Mouse (Mus musculus): ENCODE data around the gene Gtdc1. TPM values are rescaled to one million over a fixed set of nuclear protein-coding genes. Genes with fewer than 3 reads are reported as not detected.

Gtdc1 gene
- 11.4 and 12.3 TPM in 2 replicates for polyA plus RNA-seq (2014; fragmentation: Nextera tagmentation; extraction: Ambion mirVana)

- Histone ChIP-seq H3K9me3 (ENCODE audit: control insufficient read depth, low read length) (no peaks in the 10 kb centered on the region), H3K27ac (ENCODE audit: low read depth) (peak within 1 kb of the TSS; percentile 96), H3K27me3 (replicated peaks; ENCODE audit: control insufficient read depth, insufficient read depth, low read length) (no peaks in the 10 kb centered on the region), H3K4me3 (ENCODE audit: low read depth, low read length) (peak within 1 kb of the TSS; percentile 73), H3K4me2 (ENCODE audit: low read length) (peak within 1 kb of the TSS; percentile 75), H3K9ac (ENCODE audit: low read length) (peak within 1 kb of the TSS; percentile 77), H3K36me3 (ENCODE audit: control insufficient read depth, insufficient read depth, low read length) (no peaks in the 10 kb centered on the region), H3K4me1 (replicated peaks; ENCODE audit: control insufficient read depth, insufficient read depth, low read length) (peaks cover 6% of the 10 kb centered on the region)
- WGBS, result 0% methylated on average over 25 of the region's 27 CpGs
- ATAC-seq (replicated peaks; ENCODE audit: low FRiP score, low TSS enrichment, low read depth), result peak; percentile 78
- no peak for DNase-seq (ENCODE audit: low spot score)
Observed at GRCm38 (mm10) chr2:44927482-44927811, at the start of gene Gtdc1. TSS of gene Gtdc1 (minus strand) at chr2:44927657.

- no peaks in the 10 kb centered on the region for H3K36me3 ChIP-seq (ENCODE audit: control insufficient read depth, insufficient read depth, low read length)
- no peak overlapping the region for H3K4me3 ChIP-seq (ENCODE audit: low read depth, low read length)
- no peak overlapping the region for H3K9ac ChIP-seq (ENCODE audit: low read length)
- H3K9me3 ChIP-seq (ENCODE audit: control insufficient read depth, low read length), result no peaks in the 10 kb centered on the region
- DNase-seq (ENCODE audit: low spot score) (no peak), ATAC-seq (replicated peaks; ENCODE audit: low FRiP score, low TSS enrichment, low read depth) (no peak)
- H3K27ac ChIP-seq (ENCODE audit: low read depth), result no peak overlapping the region
- 64% methylated on average over 3 of the region's 3 CpGs for WGBS
- H3K4me1 ChIP-seq (replicated peaks; ENCODE audit: control insufficient read depth, insufficient read depth, low read length), result peaks cover 11% of the 10 kb centered on the region
- no peak overlapping the region for H3K4me2 ChIP-seq (ENCODE audit: low read length)
- H3K27me3 ChIP-seq (replicated peaks; ENCODE audit: control insufficient read depth, insufficient read depth, low read length), result no peaks in the 10 kb centered on the region
Observed at GRCm38 (mm10) chr2:44977051-44977450, 49.6 kb upstream of the Gtdc1 start.

GRCm38 (mm10) chr2:44976484-44976883, 49.0 kb upstream of the Gtdc1 start:
- Histone ChIP-seq H3K4me2 (ENCODE audit: low read length) (no peak overlapping the region), H3K9ac (ENCODE audit: low read length) (no peak overlapping the region), H3K9me3 (ENCODE audit: control insufficient read depth, low read length) (no peaks in the 10 kb centered on the region), H3K27me3 (replicated peaks; ENCODE audit: control insufficient read depth, insufficient read depth, low read length) (no peaks in the 10 kb centered on the region), H3K27ac (ENCODE audit: low read depth) (no peak overlapping the region), H3K4me1 (replicated peaks; ENCODE audit: control insufficient read depth, insufficient read depth, low read length) (peaks cover 11% of the 10 kb centered on the region), H3K36me3 (ENCODE audit: control insufficient read depth, insufficient read depth, low read length) (no peaks in the 10 kb centered on the region), H3K4me3 (ENCODE audit: low read depth, low read length) (no peak overlapping the region)
- 46% methylated on average over 4 of the region's 4 CpGs for WGBS
- ATAC-seq (replicated peaks; ENCODE audit: low FRiP score, low TSS enrichment, low read depth) (no peak), DNase-seq (ENCODE audit: low spot score) (no peak)

- whole genome bisulfite sequencing, result 78% methylated on average over 6 of the region's 6 CpGs
- Histone ChIP-seq H3K27me3 (replicated peaks; ENCODE audit: control insufficient read depth, insufficient read depth, low read length) (no peaks in the 10 kb centered on the region), H3K9ac (ENCODE audit: low read length) (no peak overlapping the region), H3K36me3 (ENCODE audit: control insufficient read depth, insufficient read depth, low read length) (no peaks in the 10 kb centered on the region), H3K27ac (ENCODE audit: low read depth) (no peak overlapping the region), H3K4me2 (ENCODE audit: low read length) (no peak overlapping the region), H3K4me3 (ENCODE audit: low read depth, low read length) (no peak overlapping the region), H3K4me1 (replicated peaks; ENCODE audit: control insufficient read depth, insufficient read depth, low read length) (no peaks in the 10 kb centered on the region; the same call in 1 of the 2 replicates), H3K9me3 (ENCODE audit: control insufficient read depth, low read length) (no peaks in the 10 kb centered on the region)
- ATAC-seq (replicated peaks; ENCODE audit: low FRiP score, low TSS enrichment, low read depth) (no peak), DNase-seq (ENCODE audit: low spot score) (no peak)
Observed at GRCm38 (mm10) chr2:44973828-44974227, 46.4 kb upstream of the Gtdc1 start.

- no peaks in the 10 kb centered on the region for H3K27me3 ChIP-seq (replicated peaks; ENCODE audit: control insufficient read depth, insufficient read depth, low read length)
- WGBS, result 94% methylated on average over 6 of the region's 6 CpGs
- DNase-seq (ENCODE audit: low spot score), result no peak
Observed at GRCm38 (mm10) chr2:44970087-44970646, 42.7 kb upstream of the Gtdc1 start.

GRCm38 (mm10) chr2:44969640-44970039, 42.2 kb upstream of the Gtdc1 start:
- DNase-seq (ENCODE audit: low spot score), result no peak
- no peaks in the 10 kb centered on the region for H3K4me1 ChIP-seq (replicated peaks; ENCODE audit: control insufficient read depth, insufficient read depth, low read length)
- no peaks in the 10 kb centered on the region for H3K36me3 ChIP-seq (ENCODE audit: control insufficient read depth, insufficient read depth, low read length)
- no peaks in the 10 kb centered on the region for H3K27me3 ChIP-seq (replicated peaks; ENCODE audit: control insufficient read depth, insufficient read depth, low read length)
- ATAC-seq (replicated peaks; ENCODE audit: low FRiP score, low TSS enrichment, low read depth), result no peak
- no peak overlapping the region for H3K9ac ChIP-seq (ENCODE audit: low read length)
- no peak overlapping the region for H3K27ac ChIP-seq (ENCODE audit: low read depth)
- H3K9me3 ChIP-seq (ENCODE audit: control insufficient read depth, low read length), result no peaks in the 10 kb centered on the region
- no peak overlapping the region for H3K4me3 ChIP-seq (ENCODE audit: low read depth, low read length)
- no peak overlapping the region for H3K4me2 ChIP-seq (ENCODE audit: low read length)
- WGBS, result 95% methylated on average over 1 of the region's 1 CpGs

More at GRCm38 (mm10) chr2:44970087-44970646, 42.7 kb upstream of the Gtdc1 start:
- H3K4me3 ChIP-seq (ENCODE audit: low read depth, low read length), result no peak overlapping the region
- no peak overlapping the region for H3K4me2 ChIP-seq (ENCODE audit: low read length)
- no peak overlapping the region for H3K9ac ChIP-seq (ENCODE audit: low read length)
- no peaks in the 10 kb centered on the region for H3K4me1 ChIP-seq (replicated peaks; ENCODE audit: control insufficient read depth, insufficient read depth, low read length)
- H3K9me3 ChIP-seq (ENCODE audit: control insufficient read depth, low read length), result no peaks in the 10 kb centered on the region
- no peak for ATAC-seq (replicated peaks; ENCODE audit: low FRiP score, low TSS enrichment, low read depth)
- H3K36me3 ChIP-seq (ENCODE audit: control insufficient read depth, insufficient read depth, low read length), result no peaks in the 10 kb centered on the region
- no peak overlapping the region for H3K27ac ChIP-seq (ENCODE audit: low read depth)

- WGBS, result 55% methylated on average over 2 of the region's 2 CpGs
- Histone ChIP-seq H3K9ac (ENCODE audit: low read length) (no peak overlapping the region), H3K9me3 (ENCODE audit: control insufficient read depth, low read length) (no peaks in the 10 kb centered on the region), H3K27me3 (replicated peaks; ENCODE audit: control insufficient read depth, insufficient read depth, low read length) (no peaks in the 10 kb centered on the region), H3K27ac (ENCODE audit: low read depth) (no peak overlapping the region), H3K4me2 (ENCODE audit: low read length) (no peak overlapping the region), H3K36me3 (ENCODE audit: control insufficient read depth, insufficient read depth, low read length) (no peaks in the 10 kb centered on the region), H3K4me1 (replicated peaks; ENCODE audit: control insufficient read depth, insufficient read depth, low read length) (no peaks in the 10 kb centered on the region), H3K4me3 (ENCODE audit: low read depth, low read length) (no peak overlapping the region)
- no peak for DNase-seq (ENCODE audit: low spot score)
- no peak for ATAC-seq (replicated peaks; ENCODE audit: low FRiP score, low TSS enrichment, low read depth)
Observed at GRCm38 (mm10) chr2:44969226-44969625, 41.8 kb upstream of the Gtdc1 start.

- Histone ChIP-seq H3K27me3 (replicated peaks; ENCODE audit: control insufficient read depth, insufficient read depth, low read length) (no peaks in the 10 kb centered on the region), H3K4me1 (replicated peaks; ENCODE audit: control insufficient read depth, insufficient read depth, low read length) (no peaks in the 10 kb centered on the region), H3K9me3 (ENCODE audit: control insufficient read depth, low read length) (no peaks in the 10 kb centered on the region), H3K9ac (ENCODE audit: low read length) (no peak overlapping the region), H3K4me2 (ENCODE audit: low read length) (no peak overlapping the region), H3K36me3 (ENCODE audit: control insufficient read depth, insufficient read depth, low read length) (no peaks in the 10 kb centered on the region), H3K4me3 (ENCODE audit: low read depth, low read length) (no peak overlapping the region), H3K27ac (ENCODE audit: low read depth) (no peak overlapping the region)
- no peak for DNase-seq (ENCODE audit: low spot score)
- ATAC-seq (replicated peaks; ENCODE audit: low FRiP score, low TSS enrichment, low read depth), result no peak
- WGBS, result 73% methylated on average over 2 of the region's 2 CpGs
Observed at GRCm38 (mm10) chr2:44965834-44966555, 38.5 kb upstream of the Gtdc1 start.

- no peak overlapping the region for H3K9ac ChIP-seq (ENCODE audit: low read length)
- H3K36me3 ChIP-seq (ENCODE audit: control insufficient read depth, insufficient read depth, low read length), result no peaks in the 10 kb centered on the region
- no peak for ATAC-seq (replicated peaks; ENCODE audit: low FRiP score, low TSS enrichment, low read depth)
- no peaks in the 10 kb centered on the region for H3K9me3 ChIP-seq (ENCODE audit: control insufficient read depth, low read length)
- 90% methylated on average over 5 of the region's 5 CpGs for WGBS
- DNase-seq (ENCODE audit: low spot score), result no peak
- no peak overlapping the region for H3K27ac ChIP-seq (ENCODE audit: low read depth)
- H3K4me3 ChIP-seq (ENCODE audit: low read depth, low read length), result no peak overlapping the region
- no peaks in the 10 kb centered on the region for H3K27me3 ChIP-seq (replicated peaks; ENCODE audit: control insufficient read depth, insufficient read depth, low read length)
- H3K4me1 ChIP-seq (replicated peaks; ENCODE audit: control insufficient read depth, insufficient read depth, low read length), result no peaks in the 10 kb centered on the region
- no peak overlapping the region for H3K4me2 ChIP-seq (ENCODE audit: low read length)
Observed at GRCm38 (mm10) chr2:44962620-44963019, 35.2 kb upstream of the Gtdc1 start.

All from intestine, embryonic 14.5 days (tissue).